In the genomic region with DNA sequence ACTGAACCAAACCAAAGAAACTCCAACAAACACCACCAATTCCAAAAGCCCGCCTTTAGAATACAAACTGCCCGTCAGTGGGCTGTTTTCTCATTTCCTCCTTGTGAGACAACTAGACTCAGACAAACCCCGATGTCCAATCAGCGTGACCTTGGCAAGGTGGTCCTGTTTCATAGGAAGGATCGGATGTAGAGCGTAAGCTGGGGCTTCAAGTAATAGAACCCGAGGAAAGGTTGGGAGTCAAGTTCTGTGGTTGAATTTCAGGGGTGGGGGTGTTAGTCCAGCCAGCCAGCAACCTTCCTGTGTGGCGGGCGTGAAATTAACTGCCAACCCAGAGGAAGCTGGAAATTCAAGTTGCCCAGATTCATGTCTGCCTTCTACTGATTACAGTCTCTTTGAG, we compare ENCODE assay signal across 20 mouse cellular contexts. TPM values are rescaled to one million over a fixed set of nuclear protein-coding genes. Genes with fewer than 3 reads are reported as not detected.
DNase-seq lines count a peak whose midpoint lies in the region; ATAC-seq and TF ChIP-seq lines count a peak whose summit lies in the region.
"Had no signal": no experiment of that assay in that cellular context is flagged by ENCODE, and none has a peak within 500 bp of the region (broad histone marks: within the 10 kb centered on the region; RNA-seq: fewer than 3 reads in every experiment).

No protein-coding gene starts in this region.

- no peaks in the 10 kb centered on the region for H3K9me3 ChIP-seq in kidney, embryonic 14.5 days (ENCODE audit: control insufficient read depth, low read length)
- H3K9me3 ChIP-seq in embryonic facial prominence, embryonic 11.5 days (replicated peaks; ENCODE audit: control insufficient read depth, low read length), result no peaks in the 10 kb centered on the region
- no peaks in the 10 kb centered on the region for H3K9me3 ChIP-seq in hindbrain, embryonic 15.5 days
- H3K9me3 ChIP-seq in intestine, postnatal 0 days (ENCODE audit: control insufficient read depth), result no peaks in the 10 kb centered on the region
- H3K9me3 ChIP-seq: G1E; heart, embryonic 13.5 days; liver, embryonic 13.5 days; megakaryocyte, embryonic 14.5 days had no signal

- H3K27ac ChIP-seq in kidney, embryonic 14.5 days (ENCODE audit: low read depth, low read length), result peak overlapping the region; percentile 67; the same call in 1 of the 2 replicates
- H3K27ac ChIP-seq in embryonic facial prominence, embryonic 11.5 days (replicated peaks; ENCODE audit: low read depth, low read length), result no peak overlapping the region
- peak overlapping the region; percentile 52; the same call in 1 of the 2 replicates for H3K27ac ChIP-seq in hindbrain, embryonic 15.5 days (replicated peaks)
- no peak overlapping the region for H3K27ac ChIP-seq in intestine, postnatal 0 days (ENCODE audit: low read depth, low read length)
- H3K27ac ChIP-seq: heart, embryonic 13.5 days; liver, embryonic 13.5 days had no signal

- H3K4me2 ChIP-seq in kidney, embryonic 14.5 days (replicated peaks; ENCODE audit: low read depth, low read length), result peak overlapping the region; percentile 48; the same call in 1 of the 2 replicates
- no peak overlapping the region; the same call in 1 of the 2 replicates for H3K4me2 ChIP-seq in embryonic facial prominence, embryonic 11.5 days (ENCODE audit: low read depth, low read length)
- H3K4me2 ChIP-seq in hindbrain, embryonic 15.5 days, result no peak overlapping the region
- H3K4me2 ChIP-seq in intestine, postnatal 0 days (replicated peaks; ENCODE audit: low read depth), result no peak overlapping the region

- ATAC-seq in kidney, embryonic 14.5 days (ENCODE audit: low FRiP score, low TSS enrichment), result peak; percentile 59
- no peak for ATAC-seq in embryonic facial prominence, embryonic 11.5 days (replicated peaks; ENCODE audit: insufficient number of reproducible peaks, low FRiP score, low TSS enrichment, low read depth)
- ATAC-seq in hindbrain, embryonic 15.5 days (ENCODE audit: low FRiP score, low read depth), result no peak
- ATAC-seq in intestine, postnatal 0 days, result no peak
- ATAC-seq in erythroblast, adult 5-6 weeks (replicated peaks; ENCODE audit: low FRiP score, poor library complexity, severe bottlenecking), result no peak

- no peaks in the 10 kb centered on the region for H3K27me3 ChIP-seq in kidney, embryonic 14.5 days (ENCODE audit: control insufficient read depth, insufficient read depth, low read length)
- no peaks in the 10 kb centered on the region for H3K27me3 ChIP-seq in embryonic facial prominence, embryonic 11.5 days (ENCODE audit: control insufficient read depth, insufficient read depth, low read length)
- no peaks in the 10 kb centered on the region for H3K27me3 ChIP-seq in hindbrain, embryonic 15.5 days
- peaks cover 7% of the 10 kb centered on the region; the same call in 1 of the 2 replicates for H3K27me3 ChIP-seq in intestine, postnatal 0 days (replicated peaks; ENCODE audit: control insufficient read depth, insufficient read depth, low read length)

- no peak overlapping the region for H3K9ac ChIP-seq in kidney, embryonic 14.5 days (ENCODE audit: low read depth, low read length)
- H3K9ac ChIP-seq in embryonic facial prominence, embryonic 11.5 days (replicated peaks; ENCODE audit: low read length), result no peak overlapping the region; the same call in 1 of the 2 replicates
- no peak overlapping the region for H3K9ac ChIP-seq in hindbrain, embryonic 15.5 days
- H3K9ac ChIP-seq in intestine, postnatal 0 days (ENCODE audit: low read depth, low read length), result no peak overlapping the region
- H3K9ac ChIP-seq: liver, embryonic 13.5 days had no signal

- no peak overlapping the region for H3K4me3 ChIP-seq in kidney, embryonic 14.5 days (ENCODE audit: low read length)
- no peak overlapping the region for H3K4me3 ChIP-seq in embryonic facial prominence, embryonic 11.5 days (ENCODE audit: low read depth, low read length)
- H3K4me3 ChIP-seq in hindbrain, embryonic 15.5 days, result no peak overlapping the region
- H3K4me3 ChIP-seq in intestine, postnatal 0 days (ENCODE audit: low read depth, low read length), result no peak overlapping the region

- WGBS in kidney, embryonic 14.5 days, result 19% methylated on average over 9 of the region's 9 CpGs
- WGBS in embryonic facial prominence, embryonic 11.5 days, result 51% methylated on average over 9 of the region's 9 CpGs
- WGBS in hindbrain, embryonic 15.5 days, result 74% methylated on average over 9 of the region's 9 CpGs
- 79% methylated on average over 9 of the region's 9 CpGs for WGBS in intestine, postnatal 0 days

- H3K36me3 ChIP-seq in kidney, embryonic 14.5 days (ENCODE audit: control insufficient read depth, insufficient read depth, low read length), result no peaks in the 10 kb centered on the region
- no peaks in the 10 kb centered on the region for H3K36me3 ChIP-seq in embryonic facial prominence, embryonic 11.5 days (replicated peaks; ENCODE audit: control insufficient read depth, insufficient read depth, low read depth, low read length)
- no peaks in the 10 kb centered on the region for H3K36me3 ChIP-seq in hindbrain, embryonic 15.5 days
- H3K36me3 ChIP-seq in intestine, postnatal 0 days (ENCODE audit: control insufficient read depth, insufficient read depth), result no peaks in the 10 kb centered on the region
- H3K36me3 ChIP-seq: G1E; heart, embryonic 13.5 days; liver, embryonic 13.5 days had no signal

- no peak for DNase-seq in kidney, postnatal 4 days
- peak; percentile 84 for DNase-seq in 416B (ENCODE audit: low read depth)
- DNase-seq in embryonic facial prominence, embryonic 11.5 days (ENCODE audit: low spot score), result peak; percentile 40
- no peak for DNase-seq in thymus, adult 18-20 months
- DNase-seq: cerebellum, adult 18-20 months; kidney, postnatal 25 days; liver, embryonic 13.5 days; retina, postnatal 1 day had no signal

- no peak for TF ChIP-seq CTCF in intestine, postnatal 0 days (IDR thresholded peaks at IDR 0.05; ENCODE audit: low read depth)

- H3K4me1 ChIP-seq in kidney, embryonic 14.5 days (ENCODE audit: control insufficient read depth, insufficient read depth, low read length), result peaks cover 18% of the 10 kb centered on the region
- peaks cover 4% of the 10 kb centered on the region; the same call in 1 of the 2 replicates for H3K4me1 ChIP-seq in embryonic facial prominence, embryonic 11.5 days (ENCODE audit: control insufficient read depth, insufficient read depth, low read length)
- H3K4me1 ChIP-seq in hindbrain, embryonic 15.5 days (replicated peaks), result peaks cover 35% of the 10 kb centered on the region
- H3K4me1 ChIP-seq in intestine, postnatal 0 days (replicated peaks; ENCODE audit: control insufficient read depth, insufficient read depth, low read length), result no peaks in the 10 kb centered on the region; the same call in 1 of the 2 replicates

RNA-seq across cellular contexts. Expression of a gene that starts 22.9 kb away (rescaled TPM):
- 31.8 and 57.7 TPM in 2 replicates for polyA plus RNA-seq in kidney, embryonic 14.5 days (2014; fragmentation: Nextera tagmentation; extraction: Ambion mirVana)
- polyA plus RNA-seq in embryonic facial prominence, embryonic 11.5 days (2014; fragmentation: Nextera tagmentation; extraction: Ambion mirVana), result 31.9 and 32.3 TPM in 2 replicates
- 99.9 and 113 TPM in 2 replicates for polyA plus RNA-seq in hindbrain, embryonic 15.5 days (2015; fragmentation: Nextera tagmentation; extraction: Ambion mirVana)
- polyA plus RNA-seq in intestine, postnatal 0 days (2015; fragmentation: Nextera tagmentation; extraction: Ambion mirVana), result 32.3 and 35.0 TPM in 2 replicates
- total RNA-seq in erythroblast, adult 5-6 weeks (2015; ENCODE audit: low replicate concordance), result 7.5 and 7.9 TPM in 2 replicates
- 14.9 and 15.8 TPM in 2 replicates for total RNA-seq in erythroblast, adult 5-6 weeks (2017; ENCODE audit: low replicate concordance)
- polyA plus RNA-seq: G1E had no signal

RNA-seq across cellular contexts. Expression of a gene that starts 27.2 kb away (rescaled TPM):
- polyA plus RNA-seq in kidney, embryonic 14.5 days (2014; fragmentation: Nextera tagmentation; extraction: Ambion mirVana), result 0.49 TPM in 1 of 2 replicates, not detected in the other
- polyA plus RNA-seq in embryonic facial prominence, embryonic 11.5 days (2014; fragmentation: Nextera tagmentation; extraction: Ambion mirVana), result not detected in 2 replicates
- 1.3 and 1.7 TPM in 2 replicates for polyA plus RNA-seq in hindbrain, embryonic 15.5 days (2015; fragmentation: Nextera tagmentation; extraction: Ambion mirVana)
- not detected in 2 replicates for polyA plus RNA-seq in intestine, postnatal 0 days (2015; fragmentation: Nextera tagmentation; extraction: Ambion mirVana)
- not detected in 2 replicates for total RNA-seq in erythroblast, adult 5-6 weeks (2015; ENCODE audit: low replicate concordance)
- not detected in 2 replicates for total RNA-seq in erythroblast, adult 5-6 weeks (2017; ENCODE audit: low replicate concordance)
- total RNA-seq: adrenal gland, adult 18-20 months; G1E; gastrocnemius, postnatal 4 days; hematopoietic stem cell, adult 5-6 weeks had no signal
- polyA plus RNA-seq: G1E; liver, embryonic 13.5 days; neural tube, embryonic 11.5 days; stomach, embryonic 14.5 days had no signal

RNA-seq across cellular contexts. Expression of a gene that starts 34.6 kb away (rescaled TPM):
- polyA plus RNA-seq in kidney, embryonic 14.5 days (2014; fragmentation: Nextera tagmentation; extraction: Ambion mirVana), result 0.81 and 0.89 TPM in 2 replicates
- 0.24 TPM in 1 of 2 replicates, not detected in the other for polyA plus RNA-seq in embryonic facial prominence, embryonic 11.5 days (2014; fragmentation: Nextera tagmentation; extraction: Ambion mirVana)
- 0.82 and 2.8 TPM in 2 replicates for polyA plus RNA-seq in hindbrain, embryonic 15.5 days (2015; fragmentation: Nextera tagmentation; extraction: Ambion mirVana)
- 0.85 and 0.96 TPM in 2 replicates for polyA plus RNA-seq in intestine, postnatal 0 days (2015; fragmentation: Nextera tagmentation; extraction: Ambion mirVana)
- not detected in 2 replicates for total RNA-seq in erythroblast, adult 5-6 weeks (2015; ENCODE audit: low replicate concordance)
- total RNA-seq in erythroblast, adult 5-6 weeks (2017; ENCODE audit: low replicate concordance), result not detected in 2 replicates
- total RNA-seq: hematopoietic stem cell, adult 5-6 weeks had no signal
- polyA plus RNA-seq: G1E; liver, embryonic 13.5 days had no signal

Comparison
In these comparisons a context has a peak if more than half of its experiments do, and no peak if none do; other contexts are left out.
1. H3K27ac ChIP-seq: peak in kidney, embryonic 14.5 days (single experiment) and hindbrain, embryonic 15.5 days (single experiment); none in embryonic facial prominence, embryonic 11.5 days (single experiment) and intestine, postnatal 0 days (single experiment).
2. DNase-seq: peak in 416B (single experiment) and embryonic facial prominence, embryonic 11.5 days (single experiment); none in kidney, postnatal 4 days (0 of 2) and thymus, adult 18-20 months (0 of 2).